Mouse (Mus musculus): ENCODE data around the gene Inpp4a.

- TF ChIP-seq CTCF (IDR thresholded peaks at IDR 0.05; ENCODE audit: control insufficient read depth, insufficient read depth, insufficient replicate concordance, low read depth, low read length) (no peak), POLR2A (IDR thresholded peaks at IDR 0.05; ENCODE audit: control insufficient read depth, low read depth, low read length) (no peak)
Observed at GRCm38 (mm10) chr1:37341347-37341746, 41.7 kb downstream of the Inpp4a start.
